Mouse (Mus musculus): ENCODE results near the gene Ltbp2. TPM values are rescaled to one million over a fixed set of nuclear protein-coding genes. Genes with fewer than 3 reads are reported as not detected.
A peak's percentile ranks its signal among the peaks of the same experiment; 100 is the strongest.

The Ltbp2 gene
- total RNA-seq, 2 experiments from 2014 or later: 0.74 to 1.3 TPM

DNA sequence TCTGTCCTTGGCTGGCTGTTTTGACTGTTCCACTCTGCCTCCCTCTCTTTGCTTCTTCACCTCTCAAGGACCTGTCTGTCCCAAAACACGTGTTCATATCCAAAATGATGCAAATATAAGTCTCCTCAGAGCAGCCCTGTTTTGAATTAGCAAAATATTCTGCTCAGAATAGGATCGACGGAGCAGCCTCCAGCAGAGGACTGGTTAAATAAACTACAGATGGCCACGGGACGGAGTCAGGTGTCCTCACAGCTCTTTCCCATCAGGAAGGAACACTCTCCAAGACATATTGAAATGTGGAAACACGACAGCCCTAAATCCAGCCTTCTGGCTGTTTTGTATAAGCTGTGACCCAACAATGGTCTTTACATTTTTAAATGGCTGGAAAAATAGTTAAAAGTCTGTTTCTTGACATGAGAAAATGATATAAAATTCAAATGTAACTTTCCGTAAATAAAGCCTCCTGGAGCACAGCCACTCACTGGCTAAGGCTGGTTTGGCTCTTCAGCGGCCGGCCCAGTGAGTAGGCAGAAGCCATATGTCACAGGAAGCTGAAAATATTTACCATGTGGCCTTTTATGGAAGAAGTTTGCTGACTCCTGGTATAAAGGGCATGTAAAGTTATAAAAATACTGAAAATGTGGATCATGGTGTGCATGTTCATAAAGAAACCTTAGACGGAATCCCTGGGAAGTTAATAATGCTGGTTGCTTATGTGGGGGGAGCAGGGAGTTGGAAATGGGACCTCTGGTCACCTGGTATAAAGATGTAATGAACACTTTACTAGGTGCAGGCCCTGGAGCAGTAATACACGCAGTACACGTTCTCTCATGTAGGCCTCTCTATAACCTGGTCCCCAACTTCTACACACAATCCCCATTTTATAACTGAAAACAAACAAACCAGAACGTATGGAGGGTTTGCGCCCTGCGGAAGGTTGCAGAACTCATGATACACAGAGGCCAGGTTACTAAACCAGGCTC lies 34.9 kb downstream of the Ltbp2 start:
- DNase-seq (ENCODE audit: low spot score in 2 of 2): no peak

DNA sequence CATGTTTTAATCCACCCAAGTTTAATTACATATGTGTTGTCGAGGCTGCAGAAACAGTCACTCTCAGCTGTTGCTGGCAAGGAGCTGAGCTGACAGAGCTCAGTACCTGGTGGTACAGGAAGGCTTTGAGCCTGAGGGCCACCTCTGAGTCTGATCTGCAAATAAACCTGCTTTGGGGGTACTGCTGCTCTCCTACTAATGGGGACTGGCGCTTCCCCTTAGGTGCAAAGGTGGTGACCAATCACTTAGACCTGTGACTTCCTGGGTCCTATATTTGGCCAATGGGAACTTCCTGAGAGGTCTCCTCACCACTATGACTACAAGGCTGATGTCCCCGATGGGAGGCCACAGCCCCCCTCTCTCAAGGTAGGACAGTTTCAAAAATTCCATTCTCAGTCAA lies 35.6 kb downstream of the Ltbp2 start:
- DNase-seq (ENCODE audit: low spot score in 2 of 2): no peak

DNA sequence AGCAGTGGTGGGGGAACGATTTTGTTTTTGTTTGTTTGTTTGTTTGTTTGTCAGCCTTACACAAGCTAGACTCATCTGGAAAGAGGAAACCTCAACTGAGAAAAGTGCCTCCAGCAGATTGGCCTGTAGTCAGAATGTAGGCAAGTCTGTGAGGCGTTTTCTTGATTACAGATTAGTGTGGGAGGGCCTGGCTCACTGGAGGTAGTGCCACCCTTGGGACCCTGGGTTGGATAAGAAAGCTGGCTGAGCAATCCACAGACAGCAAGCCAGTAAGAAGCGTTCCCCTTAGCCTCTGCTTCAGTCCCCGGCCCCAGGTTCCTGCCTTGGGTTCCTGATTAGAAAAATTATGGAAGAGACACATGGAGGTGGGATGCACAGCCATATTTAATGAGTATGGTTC lies 36.4 kb downstream of the Ltbp2 start:
- no peak for DNase-seq (ENCODE audit: low spot score in 2 of 2)

DNA sequence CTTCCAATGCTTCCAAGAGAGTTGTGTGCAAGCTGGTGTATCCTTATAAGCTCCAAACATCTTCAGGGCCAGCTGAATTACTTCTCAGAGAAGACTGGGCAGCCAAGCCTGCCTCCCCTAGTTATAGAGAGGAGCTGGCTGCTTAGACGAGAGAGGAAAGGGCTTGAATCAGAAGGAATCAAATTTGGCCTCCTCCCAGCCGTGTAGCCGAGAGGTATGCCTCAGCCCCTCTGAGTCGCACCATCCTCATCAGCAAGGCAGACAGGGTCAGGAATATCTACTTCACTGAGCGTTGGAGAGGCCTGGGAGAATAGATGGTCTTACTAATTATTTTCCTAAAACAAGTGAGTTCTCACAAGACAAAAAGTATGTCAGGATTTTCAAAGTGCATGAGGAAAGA lies 40.7 kb downstream of the Ltbp2 start:
- DNase-seq (ENCODE audit: low spot score in 2 of 2): no peak

DNA sequence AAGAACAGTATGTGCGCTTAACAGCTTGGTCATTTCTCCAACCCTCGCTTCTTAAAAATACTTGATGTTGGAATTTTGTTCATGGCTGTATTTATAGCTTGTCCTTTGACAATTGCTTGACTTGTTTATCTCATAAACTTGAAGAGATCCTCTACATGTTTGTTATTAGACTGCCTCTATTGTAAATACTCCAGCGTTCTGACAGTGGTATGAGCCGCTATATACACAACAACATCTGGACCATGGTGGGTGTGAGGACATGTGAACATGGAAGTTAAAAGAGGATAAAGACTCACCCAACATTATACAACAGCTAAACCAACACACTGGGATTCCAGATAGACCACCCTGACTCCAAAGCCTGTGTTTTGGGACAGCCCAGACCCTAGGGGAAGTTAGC lies 41.6 kb downstream of the Ltbp2 start:
- no peak for DNase-seq (ENCODE audit: low spot score in 2 of 2)

DNA sequence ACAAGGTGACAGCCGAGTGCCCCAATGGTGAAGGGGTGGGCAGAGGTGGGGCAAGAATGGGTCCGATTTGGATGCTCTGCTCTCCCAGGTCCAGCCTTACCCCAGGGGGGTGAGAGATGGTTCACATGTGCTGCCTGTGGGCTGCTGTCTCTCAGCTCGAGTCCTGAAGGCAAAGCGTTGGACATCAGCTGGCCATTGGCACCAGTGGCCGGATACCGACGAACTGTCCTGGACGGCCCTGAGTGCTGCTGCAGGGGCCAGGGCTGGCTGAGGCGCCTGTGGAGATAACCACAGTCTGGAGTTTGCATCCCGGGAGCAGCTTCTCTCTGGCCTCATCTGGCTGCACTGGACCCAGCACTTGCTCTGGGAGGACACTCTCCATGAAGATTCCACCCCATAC lies 44.7 kb downstream of the Ltbp2 start:
- DNase-seq (ENCODE audit: low spot score in 2 of 2): no peak

DNA sequence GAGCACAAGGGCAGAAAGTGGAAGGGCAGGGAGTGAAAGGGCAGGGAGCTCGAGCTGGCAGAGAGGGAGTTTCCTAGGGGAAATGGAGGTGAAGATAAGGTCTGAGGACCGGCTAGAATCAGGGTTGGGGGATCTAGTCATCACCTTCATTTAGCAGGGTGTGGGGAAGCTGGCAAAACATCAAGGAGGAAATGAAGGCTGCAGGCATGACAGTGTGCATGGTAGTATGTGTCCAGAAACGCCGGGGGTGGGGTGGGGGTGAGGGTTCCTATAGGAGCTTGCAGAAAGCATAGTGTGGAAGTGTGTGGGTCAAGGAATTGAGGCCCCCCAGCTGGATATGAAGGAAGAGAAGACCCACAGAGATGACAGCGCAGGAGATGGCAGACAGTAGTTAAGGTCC lies 45.2 kb downstream of the Ltbp2 start:
- no peak for DNase-seq (ENCODE audit: low spot score in 2 of 2)

DNA sequence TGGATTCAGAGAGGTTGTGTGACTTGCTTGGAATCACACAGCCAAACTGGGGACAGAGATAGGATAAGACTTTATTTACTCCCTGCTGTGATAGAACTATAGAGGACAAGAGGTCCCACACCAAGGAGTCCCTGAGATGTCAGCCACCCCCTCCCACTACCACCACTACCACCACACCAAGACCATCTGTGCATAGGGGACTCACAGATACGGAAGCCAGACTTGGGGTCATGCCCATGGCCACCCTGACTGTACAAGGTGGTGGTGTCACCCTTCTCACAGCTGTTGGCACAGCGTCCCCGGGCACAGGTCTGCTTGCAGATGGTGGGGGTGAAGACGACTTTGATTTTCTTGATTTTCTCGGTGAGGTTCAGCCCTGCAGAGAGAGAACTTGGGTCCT lies 45.9 kb downstream of the Ltbp2 start:
- no peak for DNase-seq (ENCODE audit: low spot score in 2 of 2)

DNA sequence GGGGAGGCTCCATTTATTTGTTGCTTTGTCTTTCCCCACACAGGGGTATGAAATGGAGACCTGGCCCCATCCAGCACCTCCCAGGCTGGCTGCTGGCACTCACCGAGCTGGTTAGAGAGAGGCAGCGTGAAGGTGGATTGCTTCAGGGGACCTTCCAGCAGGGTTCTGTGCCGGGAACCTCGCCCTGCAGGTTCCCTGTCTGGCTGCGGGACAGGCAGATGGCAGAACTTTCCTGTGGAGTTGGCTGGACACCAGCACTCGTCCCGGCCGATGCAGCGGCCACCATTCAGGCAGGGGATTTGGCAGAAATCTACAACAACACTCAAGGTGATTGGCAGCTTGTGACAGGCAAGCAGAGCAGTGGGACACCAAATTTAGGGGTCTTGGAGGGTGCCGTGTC lies 46.4 kb downstream of the Ltbp2 start:
- DNase-seq (ENCODE audit: low spot score in 2 of 2): no peak

DNA sequence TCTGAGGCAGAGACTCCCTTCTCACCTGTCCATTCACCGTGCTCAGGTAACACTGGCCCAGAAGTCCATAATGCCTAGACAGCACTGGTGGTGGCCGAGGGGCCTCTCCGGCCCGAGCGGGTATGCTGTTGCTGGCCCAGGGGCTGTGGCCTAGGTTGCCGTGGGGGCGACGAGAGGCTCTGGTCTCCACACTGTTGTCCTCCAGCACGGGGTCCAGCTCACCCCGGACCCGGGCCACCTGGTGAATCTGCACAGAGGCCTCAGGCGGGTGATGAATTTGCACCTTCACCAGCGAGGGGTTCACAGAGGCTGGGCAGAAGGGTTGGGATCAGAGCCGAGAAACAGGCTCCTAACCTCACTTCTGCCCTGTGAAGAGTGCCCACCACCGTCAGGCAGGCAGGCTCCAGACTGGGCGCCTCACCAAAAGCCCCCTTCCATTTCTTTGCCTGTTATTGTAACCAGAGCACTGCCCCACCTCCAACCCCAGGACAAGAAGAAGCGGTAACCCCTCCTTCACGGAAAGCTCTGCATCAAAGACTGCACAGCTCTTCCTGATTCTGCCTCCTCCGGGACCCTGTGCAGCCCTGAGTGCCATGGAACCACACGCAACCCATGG lies 47.1 kb downstream of the Ltbp2 start:
- no peak for DNase-seq (ENCODE audit: low spot score in 2 of 2)

DNA sequence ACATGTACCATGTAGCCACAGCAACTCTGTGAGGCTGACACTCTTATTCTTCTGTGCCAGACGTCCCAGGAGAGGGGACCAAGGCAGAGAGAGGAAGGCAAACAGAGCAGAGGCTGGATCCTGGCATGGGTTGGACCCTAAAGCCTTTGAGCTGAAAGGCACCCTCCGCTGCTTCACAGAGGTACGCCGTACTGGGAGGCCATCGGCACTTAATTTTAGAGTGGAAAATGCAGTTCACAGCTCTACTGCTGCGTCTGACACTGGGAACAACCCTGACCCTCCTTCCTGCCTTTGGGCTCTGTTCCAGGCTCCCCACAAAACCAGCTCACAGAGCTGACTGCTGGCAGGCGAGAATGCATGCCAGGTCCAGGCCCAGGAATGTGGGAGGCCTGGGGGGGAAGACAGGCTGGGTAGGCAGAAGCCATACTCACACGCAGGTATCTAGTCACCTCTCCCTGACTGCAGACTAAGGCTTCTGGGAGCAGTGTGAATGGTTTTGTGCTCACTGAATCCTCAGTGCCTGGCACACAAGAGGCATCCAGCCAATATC lies 48.9 kb downstream of the Ltbp2 start:
- no peak for DNase-seq (ENCODE audit: low spot score in 2 of 2)

DNA sequence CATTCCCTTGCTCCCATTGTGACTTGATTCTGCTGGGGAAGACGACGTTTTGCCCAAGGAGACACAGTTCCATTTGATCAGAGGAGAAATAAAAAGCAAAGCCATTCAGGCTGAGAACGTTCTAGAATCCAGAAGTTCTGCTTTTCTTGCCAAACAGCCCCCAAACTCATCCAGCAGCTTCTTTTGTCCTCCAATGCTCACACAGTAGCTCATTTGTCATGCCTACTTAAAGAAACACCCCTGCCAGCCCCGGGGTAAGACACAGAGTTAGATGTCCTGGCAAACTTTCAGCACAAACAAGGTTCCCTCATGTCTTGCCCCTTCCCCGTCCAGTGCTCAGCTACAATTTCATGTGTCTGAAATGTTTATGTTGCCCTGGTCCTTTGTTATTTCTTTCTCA lies 52.1 kb downstream of the Ltbp2 start:
- no peak for DNase-seq (ENCODE audit: low spot score in 2 of 2)

DNA sequence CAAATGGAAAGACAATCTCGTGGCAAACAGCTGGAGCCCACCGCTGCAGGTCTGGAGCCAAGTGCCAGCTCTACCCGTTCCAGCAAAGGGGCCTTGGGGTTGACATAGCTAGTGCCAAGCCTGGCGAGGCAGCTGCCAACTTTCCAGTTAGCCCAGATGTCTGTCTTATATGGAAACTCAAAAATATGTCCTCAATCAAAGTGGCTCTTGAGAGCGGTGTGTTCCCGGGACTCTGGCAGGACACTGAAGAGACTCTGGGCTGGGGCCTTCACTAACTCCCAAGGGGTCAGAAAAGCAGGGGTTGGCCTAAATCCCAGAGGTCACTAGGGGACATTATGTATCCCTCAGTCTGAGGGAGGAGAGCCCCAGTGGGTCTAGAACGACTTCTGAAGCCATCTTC lies 52.7 kb downstream of the Ltbp2 start:
- no peak for DNase-seq (ENCODE audit: low spot score in 2 of 2)

DNA sequence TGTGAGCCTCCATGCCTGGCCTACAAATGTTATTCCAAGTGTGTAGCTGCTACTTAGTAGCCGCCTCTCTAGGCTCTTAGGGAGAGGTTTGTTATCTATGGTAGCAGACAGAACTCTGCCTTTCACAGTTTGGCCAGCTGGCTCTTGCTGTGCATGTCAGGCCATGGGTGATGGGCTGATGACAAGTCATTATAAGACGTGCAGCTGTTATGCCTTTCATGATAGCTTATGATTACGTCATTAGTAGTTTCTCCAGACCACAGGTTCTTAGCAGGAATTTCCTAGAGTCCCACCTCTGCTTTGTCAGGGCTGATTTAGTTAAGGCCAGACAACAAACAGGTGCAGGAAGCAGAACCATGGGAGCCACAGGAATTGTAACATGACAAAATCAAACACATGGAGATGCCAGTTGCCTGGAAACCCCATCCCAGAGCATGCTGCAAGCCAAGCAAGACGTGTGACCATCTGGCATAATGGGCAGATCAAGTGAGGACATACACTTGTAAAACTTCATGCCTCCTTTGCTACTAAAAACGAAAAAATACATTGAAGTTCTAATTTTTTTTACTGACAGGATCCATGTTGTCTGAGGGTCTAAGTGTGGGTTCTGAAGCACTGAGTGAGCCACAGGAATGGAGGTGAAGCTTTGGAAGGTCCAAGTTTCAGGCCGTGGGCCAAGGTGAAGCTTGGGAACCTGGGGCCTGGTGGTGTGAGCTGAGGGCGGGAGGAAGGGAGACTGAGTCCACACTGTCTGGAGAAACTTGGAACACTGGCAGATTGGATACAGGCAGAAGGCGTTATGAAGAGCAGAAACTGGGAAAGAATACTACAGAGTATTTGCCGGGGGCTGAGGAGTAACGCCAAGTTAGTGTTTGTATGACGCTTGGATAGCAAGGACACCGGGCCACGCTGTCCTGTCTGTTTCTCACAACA lies 56.8 kb downstream of the Ltbp2 start:
- DNase-seq (ENCODE audit: low spot score in 2 of 2): peak; percentile 51 to 85

DNA sequence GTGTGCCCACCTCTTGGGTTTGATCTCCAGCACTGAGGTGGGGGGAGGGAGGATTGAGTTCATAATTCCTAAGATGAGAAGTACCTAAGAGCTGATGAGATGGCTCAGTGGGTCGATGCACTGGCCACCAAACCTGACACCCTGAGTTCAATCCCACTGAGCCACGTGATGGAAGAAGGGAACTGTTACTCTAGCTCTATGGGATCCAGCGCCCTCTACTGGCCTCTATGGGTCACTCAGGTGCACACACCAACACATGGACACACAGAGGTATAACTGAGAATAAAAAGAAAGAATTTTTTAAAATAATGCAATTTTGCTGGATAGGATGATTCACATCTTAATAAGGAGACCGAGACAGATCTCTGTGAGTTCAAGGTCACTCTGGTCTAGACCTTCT lies 57.8 kb downstream of the Ltbp2 start:
- DNase-seq (ENCODE audit: low spot score in 2 of 2): no peak

DNA sequence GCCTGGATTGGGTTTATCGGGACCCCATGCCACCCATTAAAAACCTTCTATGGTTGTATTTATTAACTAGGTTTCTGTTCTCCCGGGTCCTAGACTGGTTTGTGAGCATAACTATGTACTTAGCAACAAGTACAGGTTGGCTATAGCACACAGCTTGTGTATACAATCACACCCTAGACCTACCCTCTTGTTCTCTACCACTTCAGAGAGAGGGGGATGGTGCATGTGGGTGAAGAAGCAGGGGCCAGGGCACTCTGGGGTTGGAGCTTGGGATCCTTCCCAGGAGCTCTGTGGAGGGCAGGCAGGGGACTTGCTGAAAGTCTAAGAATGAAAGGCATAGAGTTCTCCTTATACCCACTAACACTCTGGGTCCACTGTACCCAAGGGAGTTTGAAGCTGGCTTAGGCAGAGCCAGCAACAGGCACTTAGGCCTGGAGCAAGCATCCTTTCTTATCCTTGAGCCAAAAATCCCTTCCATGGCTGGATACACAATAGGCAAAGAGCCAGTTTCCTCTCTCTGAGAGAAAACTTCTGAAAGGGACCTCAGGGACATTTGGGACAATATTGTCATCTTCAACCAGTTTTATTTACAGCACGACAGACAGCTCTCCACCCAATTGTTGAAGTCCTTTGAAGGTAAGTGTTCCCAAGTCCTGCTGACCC lies 61.5 kb downstream of the Ltbp2 start:
- DNase-seq (ENCODE audit: low spot score in 2 of 2): no peak

DNA sequence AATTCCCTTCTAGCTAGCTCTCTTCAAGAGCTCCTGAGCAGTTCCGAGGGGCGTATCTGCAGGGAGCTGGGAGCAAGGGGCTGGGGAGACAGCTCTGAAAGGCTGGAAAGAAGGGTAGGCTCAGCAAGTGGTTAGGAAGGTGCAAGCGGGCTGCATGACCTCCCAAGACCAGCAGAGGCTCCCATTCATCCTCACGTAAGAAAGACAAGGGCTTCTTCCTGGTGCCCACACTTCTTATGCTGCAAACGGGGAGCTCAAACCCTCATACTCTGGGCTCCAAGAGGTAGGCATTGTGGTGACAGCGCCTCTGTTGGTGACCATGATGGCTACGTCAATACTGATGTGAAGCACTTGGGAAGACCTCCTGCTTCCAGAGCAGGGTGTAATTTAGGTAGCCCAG lies 62.6 kb downstream of the Ltbp2 start:
- no peak for DNase-seq (ENCODE audit: low spot score in 2 of 2)

DNA sequence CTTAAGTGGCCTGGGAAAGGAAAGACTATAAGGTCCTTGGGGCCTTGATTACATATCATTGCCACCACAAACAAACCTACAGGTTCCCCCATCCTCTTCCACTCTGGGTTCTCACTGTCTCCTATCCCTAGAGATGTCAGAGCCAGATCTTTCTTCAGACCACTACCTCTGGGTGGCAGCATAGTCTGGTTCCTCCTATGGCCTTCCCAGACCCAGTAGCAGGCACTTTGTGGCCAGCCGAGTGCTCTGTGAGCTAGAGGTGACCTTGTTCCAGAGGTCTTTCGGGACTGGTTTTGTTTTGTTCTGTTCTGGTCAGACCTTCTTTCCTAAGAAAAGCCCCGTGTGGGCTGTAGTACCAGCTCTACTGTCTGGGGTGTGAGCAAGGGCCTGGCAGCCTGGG lies 64.3 kb downstream of the Ltbp2 start:
- no peak for DNase-seq (ENCODE audit: low spot score in 2 of 2)

DNA sequence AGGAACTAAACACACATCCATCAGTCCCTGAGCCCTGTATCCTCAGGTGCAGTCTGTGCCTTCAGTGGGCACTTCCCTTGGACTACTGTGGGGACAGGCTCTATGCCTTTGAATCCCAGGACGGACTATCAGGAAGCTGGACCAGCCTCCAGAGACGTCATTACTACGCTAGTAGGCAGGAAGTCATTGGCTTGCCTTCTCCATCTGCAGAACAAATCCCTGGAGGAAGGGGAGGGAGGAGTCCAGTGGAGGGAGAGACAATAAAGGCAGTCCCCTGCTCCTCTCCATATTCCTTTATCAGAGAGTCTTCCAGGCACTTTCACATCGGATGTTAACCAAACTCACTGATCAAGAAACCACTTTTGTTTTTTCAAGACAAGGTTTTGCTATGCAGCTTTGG lies 64.8 kb downstream of the Ltbp2 start:
- no peak for DNase-seq (ENCODE audit: low spot score in 2 of 2)

DNA sequence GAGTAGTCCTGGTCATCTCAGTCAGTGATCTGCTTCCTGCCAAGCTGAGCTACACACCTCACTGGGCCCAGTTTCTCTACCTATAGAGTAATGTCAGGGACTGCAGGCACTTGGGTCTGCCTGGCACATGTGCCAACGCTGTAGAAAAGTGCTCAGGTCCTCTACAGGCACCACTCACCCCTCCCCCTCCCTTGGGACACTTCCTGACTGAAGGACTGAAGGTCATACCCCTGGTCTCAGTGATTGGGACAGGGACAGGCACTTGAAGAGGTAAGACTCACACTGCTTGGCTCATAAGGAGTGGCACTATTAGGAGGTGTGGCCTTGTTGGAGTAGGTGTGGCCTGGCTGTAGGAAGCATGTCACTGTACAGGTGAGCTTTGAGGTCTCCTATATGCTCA lies 65.5 kb downstream of the Ltbp2 start:
- DNase-seq (ENCODE audit: low spot score in 2 of 2): no peak

DNA sequence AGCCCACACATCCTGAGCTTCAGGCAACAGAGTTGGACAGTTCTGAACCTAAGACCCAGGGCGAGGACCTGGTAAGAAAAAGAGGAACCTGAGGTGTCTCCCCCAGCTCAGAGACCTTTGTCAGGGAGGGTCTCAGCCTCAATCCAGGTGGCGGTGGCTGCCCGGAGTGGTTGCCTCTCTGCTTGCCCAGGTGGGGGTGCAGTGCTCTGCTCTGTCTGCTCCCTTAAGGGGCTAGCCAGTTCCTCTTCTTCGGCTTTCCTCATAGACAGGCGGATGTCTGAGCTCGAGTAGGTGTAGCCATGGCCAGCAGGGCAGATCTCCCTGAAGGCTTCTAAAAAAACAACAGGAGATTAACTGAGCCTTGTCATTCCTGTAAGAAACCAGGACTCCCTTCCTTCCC lies 67.3 kb downstream of the Ltbp2 start:
- no peak for DNase-seq (ENCODE audit: low spot score in 2 of 2)
